Mouse (Mus musculus) lung, adult 2 months (tissue): ENCODE results near the gene Ak2.

ENCODE experiments used
- CTCF ChIP-seq: fragments of 200-500 bp; IDR thresholded peaks from 2 replicates; pipeline ENCODE4 v1.5.1; 2011; ENCODE audit warnings: mild to moderate bottlenecking, low read length, control low read depth; ENCODE audit not compliant: insufficient read depth
- POLR2A ChIP-seq: fragments of 200-500 bp; IDR thresholded peaks from 2 replicates; pipeline ENCODE4 v1.6.1; 2011; ENCODE audit warnings: low read depth, mild to moderate bottlenecking, control low read depth, low read length, borderline replicate concordance; ENCODE audit errors: extremely low read depth

DNA sequence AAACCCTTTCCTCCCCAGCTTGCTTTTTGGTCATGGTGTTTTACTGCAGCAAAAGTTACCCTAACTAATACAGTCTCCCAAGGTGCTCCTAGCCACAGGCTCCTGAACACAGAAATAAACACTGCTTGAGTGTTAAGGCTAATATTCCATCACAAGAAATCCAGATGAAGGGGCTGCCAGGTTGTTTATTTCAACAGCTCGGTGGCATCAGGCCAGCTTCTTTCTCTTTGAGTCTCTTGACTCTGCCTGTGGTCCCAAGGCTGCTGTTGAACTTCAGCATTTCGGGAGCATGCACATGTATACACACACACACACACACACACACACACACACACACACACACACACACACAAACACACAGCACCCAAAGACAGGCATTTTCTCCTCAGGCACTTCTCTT is 8.6 kb upstream of the Ak2 start:
- no peak for TF ChIP-seq CTCF
- TF ChIP-seq POLR2A, result no peak
